Mouse (Mus musculus): ENCODE measurements around the gene Col4a2.

The Col4a2 gene

GRCm38 (mm10) chr8:11296282-11296943, 16.2 kb upstream of the Col4a2 start:
- in situ Hi-C loops (cut with MboI, MseI) = no loop called here

DNA sequence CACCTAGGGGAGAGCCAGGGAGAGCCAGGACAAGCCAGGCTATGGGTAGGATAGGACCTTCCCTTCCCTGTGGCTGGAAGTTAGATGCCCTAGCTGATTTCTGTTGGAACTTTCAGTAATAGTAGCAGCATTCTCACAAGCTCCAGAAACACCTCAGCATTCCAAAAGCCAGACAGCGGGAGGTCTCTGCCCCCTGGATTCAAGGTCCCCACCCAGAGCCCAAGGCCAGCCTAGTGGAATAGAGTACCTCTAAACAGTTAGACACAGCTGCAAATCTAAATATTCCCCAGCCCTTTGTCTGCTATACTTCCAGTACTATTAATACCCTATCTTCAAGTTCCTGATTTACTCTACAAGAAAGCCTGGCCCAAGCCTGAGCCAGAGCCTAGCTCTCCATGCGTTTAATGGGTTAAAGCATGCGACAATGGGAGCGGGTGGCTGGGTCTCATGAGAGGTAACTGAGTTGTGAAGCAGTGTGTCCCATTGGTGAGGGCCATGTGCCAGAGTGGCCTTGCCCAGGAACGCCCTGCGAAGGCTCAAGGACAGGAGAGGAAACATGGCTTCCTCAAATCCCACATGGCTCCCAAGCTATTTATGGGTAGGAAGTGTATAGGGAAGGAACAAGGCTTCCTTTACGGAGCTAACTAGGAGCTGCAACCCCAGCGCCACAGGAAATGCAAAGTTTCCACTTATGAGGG, 15.3 kb upstream of the Col4a2 start:
- in situ Hi-C loops (cut with MboI, MseI) = no loop called here

GRCm38 (mm10) chr8:11298531-11299316, 13.9 kb upstream of the Col4a2 start:
- in situ Hi-C loops (cut with MboI, MseI) = no loop called here

DNA sequence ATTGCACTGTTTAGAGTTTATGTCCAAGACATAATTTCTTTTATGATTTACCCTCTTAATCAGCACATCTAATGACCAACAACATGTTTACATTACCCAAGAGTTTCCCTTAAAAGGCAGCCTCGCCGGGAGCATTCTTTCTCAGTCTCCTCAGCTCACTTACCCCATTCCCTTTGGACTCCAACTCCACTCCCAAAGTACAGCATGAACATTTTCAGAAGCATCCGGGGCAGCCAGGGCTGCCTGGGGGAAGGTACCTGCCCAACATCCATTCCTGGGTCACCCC, 13.3 kb upstream of the Col4a2 start:
- in situ Hi-C loops (cut with MboI, MseI) = no loop called here

DNA sequence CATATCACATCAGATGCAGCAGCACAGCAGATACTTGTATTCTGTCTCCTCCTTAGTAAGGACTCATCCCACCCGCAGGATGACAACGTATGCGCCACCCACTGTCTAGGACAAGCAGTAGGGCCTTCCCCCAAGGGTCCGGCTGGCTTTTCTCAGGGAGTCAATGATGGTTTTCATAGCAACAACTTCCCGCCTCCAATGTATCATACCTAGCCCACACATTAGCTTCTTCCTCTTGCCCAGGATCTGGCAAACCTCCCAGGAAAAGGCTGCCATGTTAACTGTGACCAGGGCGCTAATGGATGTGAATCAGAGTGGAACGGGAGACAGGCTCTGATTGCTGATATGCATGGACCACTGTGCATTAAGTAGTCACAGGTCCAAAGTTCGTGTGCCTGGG, 12.2 kb upstream of the Col4a2 start:
- in situ Hi-C loops (cut with MboI, MseI) = no loop called here

- in situ Hi-C loops (cut with MboI, MseI) = no loop called here
Measured at GRCm38 (mm10) chr8:11304027-11304601, 8.5 kb upstream of the Col4a2 start.

DNA sequence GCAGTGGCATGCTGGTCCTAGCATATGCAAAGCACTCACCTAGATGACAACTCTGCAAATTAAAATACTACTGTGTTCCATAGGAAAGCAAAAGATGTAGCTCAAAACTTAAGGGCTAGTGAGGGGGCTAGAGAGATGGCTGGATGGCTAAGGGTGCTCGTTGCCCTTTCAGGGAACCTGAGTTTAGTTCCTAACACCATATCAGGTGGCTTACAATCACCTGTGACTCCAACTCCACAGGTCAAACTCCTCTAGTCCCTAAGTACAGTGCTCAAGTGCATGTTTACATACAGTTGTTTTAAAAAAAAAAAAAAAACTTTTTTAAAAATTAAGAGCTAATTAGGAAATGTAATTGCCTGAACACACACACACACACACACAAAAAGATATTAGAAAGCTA, 7.1 kb upstream of the Col4a2 start:
- in situ Hi-C loops (cut with MboI, MseI) = no loop called here

- in situ Hi-C loops (cut with MboI, MseI) = no loop called here
Measured at GRCm38 (mm10) chr8:11307451-11307850, 5.2 kb upstream of the Col4a2 start.

DNA sequence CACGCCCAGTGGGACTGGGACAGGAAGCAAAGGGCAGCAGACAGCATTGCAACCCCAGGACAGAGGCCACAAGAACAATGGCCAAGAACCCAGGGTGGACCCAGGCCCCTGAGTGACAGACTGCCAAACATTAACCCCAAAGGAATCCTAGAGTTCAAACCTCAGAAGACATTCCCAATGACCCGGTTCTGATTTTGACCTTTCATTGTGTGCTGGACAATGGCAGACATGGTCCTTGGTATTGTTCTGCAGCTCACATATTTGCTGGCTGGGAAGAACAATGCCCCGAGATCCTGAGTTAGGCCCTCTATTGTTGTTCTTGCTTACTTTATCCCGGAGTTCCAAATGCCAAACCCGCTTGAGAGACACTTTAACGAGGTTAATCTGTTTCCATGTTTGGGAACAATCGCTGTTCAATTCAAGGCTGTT, 4.0 kb upstream of the Col4a2 start:
- in situ Hi-C loops (cut with MboI, MseI) = no loop called here

DNA sequence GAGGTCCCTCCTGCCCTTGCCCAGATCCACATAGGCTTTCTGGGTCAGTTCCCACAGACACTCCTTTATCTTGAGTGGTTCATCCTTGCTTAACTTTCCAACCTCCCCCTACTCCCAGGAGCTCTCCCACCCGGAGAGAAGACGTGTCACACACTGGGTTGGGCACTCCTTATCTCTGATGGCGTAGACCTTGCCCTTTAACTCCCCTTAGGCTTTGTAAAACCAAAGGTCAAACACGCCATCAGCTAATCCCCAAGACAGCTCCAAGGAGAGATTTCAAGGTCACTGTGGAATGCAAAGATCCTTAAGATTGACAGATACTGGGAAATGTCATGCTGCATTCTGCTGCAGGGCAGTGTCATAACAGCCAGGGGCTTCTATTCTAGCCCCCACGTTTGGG, 3.4 kb upstream of the Col4a2 start:
- in situ Hi-C loops (cut with MboI, MseI) = no loop called here

GRCm38 (mm10) chr8:11310049-11310448, 2.6 kb upstream of the Col4a2 start:
- in situ Hi-C loops (cut with MboI, MseI) = no loop called here

GRCm38 (mm10) chr8:11311681-11312348, 790 bp upstream of the Col4a2 start:
- in situ Hi-C loops (cut with MboI, MseI) = no loop called here

DNA sequence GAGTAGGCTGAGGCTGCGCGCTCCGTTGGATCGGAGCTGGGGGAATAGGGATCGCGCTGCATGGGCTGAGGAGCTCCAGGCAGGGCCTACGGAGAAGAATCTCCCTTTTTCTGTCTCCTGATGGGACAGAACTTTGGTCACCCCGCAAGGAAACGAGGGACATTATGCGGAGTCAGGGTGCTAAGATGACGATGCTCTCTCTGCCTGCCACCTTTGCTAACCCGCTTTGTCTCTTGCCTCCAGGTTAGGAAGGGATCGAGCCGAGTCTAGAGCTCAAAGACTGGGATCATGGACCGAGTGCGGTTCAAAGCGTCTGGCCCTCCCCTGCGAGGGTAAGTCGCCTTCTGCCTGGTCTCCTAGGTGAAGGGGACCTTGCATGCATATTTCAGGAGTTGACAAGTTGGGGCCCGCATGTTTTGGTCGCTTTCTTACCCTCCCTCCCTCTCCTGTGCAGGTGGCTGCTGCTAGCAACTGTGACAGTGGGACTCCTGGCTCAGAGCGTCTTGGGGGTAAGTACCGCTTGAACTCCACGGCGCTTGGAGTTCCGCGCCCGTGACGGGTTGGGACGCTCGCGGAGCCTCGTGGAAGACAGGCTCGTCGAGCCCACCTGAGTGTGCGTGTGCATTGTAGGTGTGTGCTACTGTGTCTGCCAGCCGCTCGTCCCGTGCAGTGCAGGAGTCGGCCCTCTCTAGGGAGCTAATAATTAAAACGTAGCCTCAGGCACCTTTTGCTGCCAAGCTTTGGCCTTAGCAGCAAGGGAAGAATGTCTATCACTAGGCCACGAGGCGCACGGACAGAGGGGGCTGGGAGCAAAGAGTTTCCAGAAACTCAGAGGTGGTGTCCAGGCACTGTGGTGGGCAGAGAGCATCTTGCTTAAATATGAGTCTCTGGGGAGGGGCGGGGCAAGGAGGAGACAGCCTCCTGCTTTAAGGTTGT, 839 bp downstream of the Col4a2 start:
- in situ Hi-C loops (cut with MboI, MseI) = no loop called here

- in situ Hi-C loops (cut with MboI, MseI) = no loop called here
Measured at GRCm38 (mm10) chr8:11314613-11315012, 2.0 kb downstream of the Col4a2 start.

DNA sequence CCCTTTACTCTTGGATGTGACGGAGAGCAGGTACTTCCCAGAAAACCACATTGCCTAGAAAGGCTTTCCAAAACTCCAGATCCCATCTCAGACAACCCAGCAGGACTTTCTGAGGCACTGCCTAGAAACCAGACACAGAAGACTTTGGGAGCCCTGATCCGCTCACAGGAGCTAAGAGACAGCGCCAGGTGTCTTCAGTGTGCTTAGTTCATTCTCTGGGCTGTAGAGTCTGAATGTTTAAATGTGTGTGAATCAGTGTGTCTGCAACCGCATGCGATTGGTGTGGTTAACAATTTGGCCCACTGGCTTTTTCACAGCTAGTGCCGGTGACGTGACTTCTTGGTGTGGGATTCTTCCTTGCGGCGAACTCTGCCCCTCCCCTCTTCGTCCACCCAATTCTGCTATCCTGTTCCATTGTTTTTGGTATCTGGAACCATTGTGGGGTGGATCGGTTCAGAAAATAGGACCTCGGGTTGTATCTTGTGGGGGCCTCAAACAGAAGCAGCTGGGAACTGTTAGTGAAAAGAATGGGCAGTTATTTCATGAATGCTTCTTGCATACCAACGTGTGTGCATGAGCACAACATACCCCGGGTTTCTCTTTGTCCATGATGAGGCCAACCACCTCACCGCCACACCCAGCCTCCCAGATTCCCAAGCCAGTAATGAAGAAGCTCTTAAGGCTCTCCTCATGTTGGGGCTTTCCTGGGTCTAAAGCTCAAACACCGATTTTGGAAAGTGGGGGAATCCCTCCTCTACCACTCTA, 2.8 kb downstream of the Col4a2 start:
- in situ Hi-C loops (cut with MboI, MseI) = no loop called here

- in situ Hi-C loops (cut with MboI, MseI) = no loop called here
Measured at GRCm38 (mm10) chr8:11316118-11316517, 3.5 kb downstream of the Col4a2 start.

DNA sequence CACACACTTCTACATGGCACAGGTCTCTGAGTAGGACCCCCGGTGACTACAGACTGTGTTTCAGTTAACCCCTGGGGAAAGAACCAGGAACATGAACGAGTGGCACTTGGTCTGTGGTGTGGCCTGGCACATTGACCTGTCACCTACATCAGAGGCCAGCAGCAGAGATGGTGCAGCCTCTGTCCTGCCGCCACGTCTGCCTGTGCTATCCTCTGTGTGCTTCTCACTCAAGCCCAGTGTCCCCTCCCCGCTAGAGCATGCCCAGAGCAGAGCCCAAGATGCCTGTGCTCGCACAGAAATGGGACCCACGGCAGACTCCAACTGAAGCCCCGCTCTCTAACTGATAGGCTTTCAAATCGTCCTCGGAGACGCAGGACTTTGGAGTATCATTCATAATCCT, 6.8 kb downstream of the Col4a2 start:
- in situ Hi-C loops (cut with MboI, MseI) = no loop called here

DNA sequence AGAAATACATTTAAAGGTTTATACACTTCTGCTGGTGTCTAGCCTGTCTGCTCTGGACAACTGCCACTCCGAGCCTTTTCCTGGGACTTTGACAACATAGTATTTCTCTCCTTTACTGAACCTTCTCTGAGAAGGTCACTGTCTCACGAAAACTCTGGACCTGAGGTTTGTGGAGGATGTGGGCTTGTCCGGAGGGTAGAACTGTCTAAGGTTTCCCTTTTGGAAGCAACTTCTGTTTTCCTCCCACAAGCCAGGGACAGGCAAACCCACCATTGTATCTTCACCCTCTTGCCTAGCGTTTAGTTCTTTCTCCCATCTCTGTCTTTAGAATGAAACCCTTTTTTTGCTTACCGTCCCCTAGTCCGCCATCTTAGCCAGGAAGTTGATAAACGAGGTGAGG, 9.2 kb downstream of the Col4a2 start:
- in situ Hi-C loops (cut with MboI, MseI) = no loop called here

DNA sequence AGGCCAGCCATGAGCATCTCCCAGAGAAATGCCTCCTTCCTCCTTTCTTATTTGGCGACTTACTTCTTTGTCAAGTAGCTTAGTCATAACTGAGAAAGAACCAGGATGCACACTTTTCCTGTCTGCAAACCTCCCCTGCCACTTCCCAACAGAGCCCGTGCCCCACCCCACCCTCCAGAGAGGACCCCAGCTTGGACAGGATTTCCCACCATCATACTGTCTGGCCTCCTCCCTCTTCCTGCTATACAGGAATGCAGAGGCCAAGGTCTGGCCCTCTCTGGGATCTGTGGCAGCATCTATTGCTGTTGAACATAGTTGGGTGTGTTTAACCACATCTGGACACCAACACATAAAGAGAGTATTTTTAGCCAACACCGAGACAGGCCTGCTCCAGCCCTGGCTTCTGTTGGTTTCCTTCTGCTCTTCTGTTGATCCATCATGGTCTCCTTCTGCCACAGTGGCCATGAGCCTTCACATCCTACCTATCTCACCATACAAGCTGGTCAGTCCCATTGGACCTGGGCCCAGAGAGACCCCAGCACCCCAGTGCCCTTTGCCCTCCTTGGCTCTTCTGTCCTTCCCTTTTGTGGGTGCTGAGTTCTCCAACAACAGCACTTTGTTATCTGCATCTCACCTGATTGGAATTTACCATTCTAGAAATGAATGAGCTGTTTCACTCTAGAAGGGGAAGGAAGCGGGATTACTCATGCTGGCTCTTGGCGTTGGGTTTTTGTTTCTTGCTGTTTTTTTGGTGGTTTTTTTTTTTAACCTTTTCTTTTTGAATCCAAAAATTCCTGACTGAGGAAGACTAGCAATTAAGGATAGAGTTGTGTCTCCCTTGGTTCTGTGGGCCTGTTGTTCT, 10.3 kb downstream of the Col4a2 start:
- in situ Hi-C loops (cut with MboI, MseI) = no loop called here

All from T-helper 17 cell (primary cell).